Mouse (Mus musculus) limb, embryonic 14.5 days (tissue): ENCODE results near the gene Gm12569. TPM values are rescaled to one million over a fixed set of nuclear protein-coding genes. Genes with fewer than 3 reads are reported as not detected.

Source experiments
- ATAC-seq: fragments of 200-750 bp; cut with Nextera tagmentation; 2 replicates; pipeline ENCODE4 v1.8.0; 2017; ENCODE audit warnings: low read depth, moderate number of reproducible peaks, moderate TSS enrichment; ENCODE audit not compliant: low FRiP score
- DNase-seq: peaks from one replicate; pipeline ENCODE4 v3.0.0-alpha.2; 2015; ENCODE audit warnings: low spot score
- H3K27ac ChIP-seq: fragments of 300-500 bp; sonication (generic); replicated peaks from 2 replicates; pipeline ENCODE4 v1.5.1; 2014; ENCODE audit warnings: low read depth, mild to moderate bottlenecking, low read length, moderate library complexity, mixed read lengths
- H3K27me3 ChIP-seq: fragments of 300-500 bp; sonication (generic); 2 replicates; pipeline ENCODE4 v1.6.1; 2014; ENCODE audit warnings: low read length, mixed read lengths; ENCODE audit not compliant: control insufficient read depth, insufficient read depth
- H3K36me3 ChIP-seq: fragments of 300-500 bp; sonication (generic); 2 replicates; pipeline ENCODE4 v1.6.1; 2014; ENCODE audit warnings: mild to moderate bottlenecking, low read length, moderate library complexity, mixed read lengths; ENCODE audit not compliant: control insufficient read depth, insufficient read depth
- H3K4me1 ChIP-seq: fragments of 300-500 bp; sonication (generic); 2 replicates; pipeline ENCODE4 v1.6.1; 2014; ENCODE audit warnings: antibody characterized with exemption, low read length, mixed read lengths; ENCODE audit not compliant: control insufficient read depth, insufficient read depth
- H3K4me2 ChIP-seq: fragments of 300-500 bp; sonication (generic); replicated peaks from 2 replicates; pipeline ENCODE4 v1.6.1; 2014; ENCODE audit warnings: low read depth, mild to moderate bottlenecking, low read length, moderate library complexity; ENCODE audit not compliant: severe bottlenecking
- H3K4me3 ChIP-seq: fragments of 300-500 bp; sonication (generic); replicated peaks from 2 replicates; pipeline ENCODE4 v1.5.1; 2014; ENCODE audit warnings: low read length
- H3K9ac ChIP-seq: fragments of 300-500 bp; sonication (generic); 2 replicates; pipeline ENCODE4 v1.6.1; 2014; ENCODE audit warnings: mild to moderate bottlenecking, low read depth, low read length, moderate library complexity; ENCODE audit not compliant: severe bottlenecking
- H3K9me3 ChIP-seq: fragments of 300-500 bp; sonication (generic); 2 replicates; pipeline ENCODE4 v1.6.1; 2016; ENCODE audit warnings: low read length; ENCODE audit not compliant: control insufficient read depth
- POLR2A ChIP-seq: fragments of 200-500 bp; IDR thresholded peaks from 2 replicates; pipeline ENCODE4 v1.8.0; 2012; ENCODE audit warnings: inconsistent platforms, mild to moderate bottlenecking, moderate library complexity, borderline replicate concordance; ENCODE audit not compliant: insufficient read depth, insufficient read length; ENCODE audit errors: extremely low read depth
- WGBS: fragments of 180-500 bp; shearing (Covaris S2); extraction: QIAGEN DNeasy Blood & Tissue Kit; methylation state at CpG from one replicate; pipeline ENCODE4 v1.1.7; 2014; 5-methylcytosine and 5-hydroxymethylcytosine counted together
- polyA plus RNA-seq, 2 experiments: library from polyadenylated mRNA; depleted of rRNA in 1 of 2; stranded (reverse) in 1 of 2; unstranded in 1 of 2; fragments of >200 nt; fragmentation: Nextera tagmentation in 1 of 2; extraction: Ambion mirVana in 1 of 2; gene quantifications; 2 replicates each; pipeline versions ENCODE4 v1.2.1 to v1.2.3; 2012 to 2014

Gene Gm12569
- not detected in 2 replicates for polyA plus RNA-seq (2012; rRNA removed)
- polyA plus RNA-seq (2014; fragmentation: Nextera tagmentation; extraction: Ambion mirVana) = not detected in 2 replicates

DNA sequence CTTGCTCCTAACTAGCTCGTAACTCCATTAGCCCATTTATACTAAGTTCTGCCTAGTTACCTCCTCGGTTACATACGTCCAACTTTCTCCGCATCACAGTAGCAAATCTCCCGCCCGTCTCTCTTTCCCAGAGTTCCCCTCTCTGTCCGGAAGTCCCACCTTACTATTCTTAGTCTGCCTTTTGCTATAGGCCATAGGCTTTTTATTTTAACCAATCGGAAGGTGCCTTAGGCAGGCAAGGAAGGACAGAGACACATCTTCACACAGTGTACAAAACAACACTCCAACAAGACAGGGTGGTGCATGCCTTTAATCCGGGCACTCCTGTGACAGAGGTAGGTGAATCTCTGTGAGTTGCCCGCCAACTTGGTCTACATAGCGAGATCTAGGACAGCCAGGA is at the start of gene Gm12569:
Gene Gm12569, plus strand, starts transcription at position 166 of the 400 bp plus-strand sequence.
- no peak within 1 kb of the TSS for H3K4me3 ChIP-seq
- no peaks in the 10 kb centered on the region for H3K36me3 ChIP-seq
- ATAC-seq (no peak), DNase-seq (no peak)
- WGBS = 94% methylated on average over 11 of the region's 11 CpGs
- H3K4me2 ChIP-seq = no peak within 1 kb of the TSS
- no peak within 1 kb of the TSS for H3K9ac ChIP-seq
- H3K27me3 ChIP-seq = no peaks in the 10 kb centered on the region
- TF ChIP-seq POLR2A = no peak
- no peaks in the 10 kb centered on the region for H3K9me3 ChIP-seq
- no peak within 1 kb of the TSS for H3K27ac ChIP-seq
- no peaks in the 10 kb centered on the region for H3K4me1 ChIP-seq

DNA sequence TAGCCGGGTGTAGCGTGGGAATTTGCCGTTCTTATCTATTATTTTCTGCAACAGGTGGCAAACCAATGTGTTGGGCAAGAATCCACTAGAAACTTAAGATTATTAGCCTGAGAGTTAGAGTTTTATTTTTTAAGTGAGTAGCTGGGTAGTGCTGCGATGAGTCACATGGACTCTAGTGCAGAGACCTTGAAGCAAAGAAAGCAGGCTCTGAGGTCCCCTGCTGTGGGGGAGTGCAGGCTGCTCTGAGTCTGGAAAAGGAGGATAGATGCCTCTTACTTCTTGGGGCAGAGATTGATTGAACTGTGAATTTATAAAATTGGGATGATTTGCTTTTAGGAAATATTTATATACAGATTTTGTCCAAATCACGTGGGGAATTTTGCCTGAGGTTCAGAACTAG is 17.5 kb upstream of the Gm12569 start:
- Histone ChIP-seq H3K27me3 (no peaks in the 10 kb centered on the region), H3K27ac (no peak overlapping the region), H3K9ac (no peak overlapping the region), H3K9me3 (no peaks in the 10 kb centered on the region), H3K4me2 (no peak overlapping the region), H3K36me3 (no peaks in the 10 kb centered on the region), H3K4me3 (no peak overlapping the region), H3K4me1 (no peaks in the 10 kb centered on the region)
- 79% methylated on average over 5 of the region's 5 CpGs for WGBS
- DNase-seq (no peak), ATAC-seq (no peak)
- TF ChIP-seq POLR2A = no peak

- 82% methylated on average over 3 of the region's 3 CpGs for WGBS
- DNase-seq (no peak), ATAC-seq (no peak)
- Histone ChIP-seq H3K4me2 (no peak overlapping the region), H3K27ac (no peak overlapping the region), H3K36me3 (no peaks in the 10 kb centered on the region), H3K9me3 (no peaks in the 10 kb centered on the region), H3K27me3 (no peaks in the 10 kb centered on the region), H3K9ac (no peak overlapping the region), H3K4me1 (no peaks in the 10 kb centered on the region), H3K4me3 (no peak overlapping the region)
- TF ChIP-seq POLR2A = no peak
These were observed 12.5 kb upstream of the Gm12569 start for GRCm38 (mm10) chr11:51207758-51208157.

GRCm38 (mm10) chr11:51211426-51211825 is 8.8 kb upstream of the Gm12569 start:
- Histone ChIP-seq H3K4me3 (no peak overlapping the region), H3K9me3 (no peaks in the 10 kb centered on the region), H3K9ac (no peak overlapping the region), H3K27ac (no peak overlapping the region), H3K4me2 (no peak overlapping the region), H3K36me3 (no peaks in the 10 kb centered on the region), H3K27me3 (no peaks in the 10 kb centered on the region), H3K4me1 (no peaks in the 10 kb centered on the region)
- WGBS = 83% methylated on average over 5 of the region's 5 CpGs
- DNase-seq (no peak), ATAC-seq (no peak)
- TF ChIP-seq POLR2A = no peak

- no peak for DNase-seq
- Histone ChIP-seq H3K4me1 (no peaks in the 10 kb centered on the region), H3K4me3 (no peak overlapping the region), H3K9ac (no peak overlapping the region), H3K4me2 (no peak overlapping the region), H3K36me3 (no peaks in the 10 kb centered on the region), H3K9me3 (no peaks in the 10 kb centered on the region), H3K27me3 (no peaks in the 10 kb centered on the region), H3K27ac (no peak overlapping the region)
- no peak for TF ChIP-seq POLR2A
- 90% methylated on average over 7 of the region's 7 CpGs for WGBS
- no peak for ATAC-seq
These were observed 6.3 kb upstream of the Gm12569 start for GRCm38 (mm10) chr11:51214021-51214420.

DNA sequence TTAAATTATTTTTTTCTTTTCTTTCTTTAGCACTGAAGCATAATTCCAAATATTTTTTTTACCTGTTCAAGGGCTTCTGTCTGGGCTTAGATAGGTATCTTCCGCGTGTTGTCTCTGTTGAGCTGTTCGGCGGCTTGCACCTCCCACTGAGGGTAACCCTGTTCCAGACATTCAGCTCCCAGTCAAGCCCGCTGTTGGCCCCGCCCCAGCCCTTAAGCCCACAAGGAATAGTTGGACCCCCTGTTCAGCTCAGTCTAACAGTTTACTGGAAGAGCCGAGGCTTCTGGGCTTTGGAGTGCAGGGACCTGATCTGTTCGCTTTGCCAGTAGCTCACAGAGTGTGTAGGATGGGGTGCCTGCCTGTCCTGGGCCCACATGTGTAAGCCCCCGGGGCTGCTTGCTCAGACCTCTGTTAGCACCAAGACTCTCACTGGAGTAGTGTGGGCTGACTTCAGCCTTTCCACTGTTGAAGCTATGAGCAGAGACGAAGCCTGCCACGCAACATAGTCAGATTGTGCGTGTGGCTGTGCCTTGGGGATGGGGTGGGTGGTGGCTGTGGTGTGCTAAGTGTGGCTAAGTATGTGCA is 785 bp upstream of the Gm12569 start:
- H3K4me1 ChIP-seq = no peaks in the 10 kb centered on the region
- no peak for ATAC-seq
- DNase-seq = no peak
- H3K4me2 ChIP-seq = no peak overlapping the region
- no peak overlapping the region for H3K27ac ChIP-seq
- TF ChIP-seq POLR2A = no peak
- no peaks in the 10 kb centered on the region for H3K36me3 ChIP-seq
- WGBS = 80% methylated on average over 12 of the region's 12 CpGs
- H3K9ac ChIP-seq = no peak overlapping the region
- H3K27me3 ChIP-seq = no peaks in the 10 kb centered on the region
- no peaks in the 10 kb centered on the region for H3K9me3 ChIP-seq
- H3K4me3 ChIP-seq = no peak overlapping the region
